Mouse (Mus musculus) layer of hippocampus, adult 9-11 months (tissue): Measurements from ENCODE around the gene Gata5.

Experiments used
- DNase-seq: peaks from one replicate; pipeline ENCODE4 v3.0.0; 2022

Gata5 gene

GRCm38 (mm10) chr2:180334551-180334986 lies at the start of gene Gata5:
TSS of gene Gata5 (minus strand) at chr2:180334699.
- DNase-seq: no peak

- DNase-seq: no peak
Measured at GRCm38 (mm10) chr2:180376730-180377129, 42.2 kb upstream of the Gata5 start.

GRCm38 (mm10) chr2:180373256-180373655 lies 38.8 kb upstream of the Gata5 start:
- no peak for DNase-seq

GRCm38 (mm10) chr2:180368359-180368758 lies 33.9 kb upstream of the Gata5 start:
- DNase-seq: no peak

GRCm38 (mm10) chr2:180367350-180367749 lies 32.9 kb upstream of the Gata5 start:
- DNase-seq: no peak

GRCm38 (mm10) chr2:180363434-180363720 lies 28.9 kb upstream of the Gata5 start:
- no peak for DNase-seq

GRCm38 (mm10) chr2:180362585-180363433 lies 28.3 kb upstream of the Gata5 start:
- no peak for DNase-seq

- DNase-seq: peak; percentile 17
Measured at GRCm38 (mm10) chr2:180359062-180359461, 24.6 kb upstream of the Gata5 start.

GRCm38 (mm10) chr2:180353338-180353737 lies 18.8 kb upstream of the Gata5 start:
- DNase-seq: peak; percentile 21

GRCm38 (mm10) chr2:180350700-180351099 lies 16.2 kb upstream of the Gata5 start:
- no peak for DNase-seq

GRCm38 (mm10) chr2:180346820-180347497 lies 12.5 kb upstream of the Gata5 start:
- DNase-seq: peak; percentile 72

GRCm38 (mm10) chr2:180343092-180343491 lies 8.6 kb upstream of the Gata5 start:
- DNase-seq: no peak

GRCm38 (mm10) chr2:180342189-180342588 lies 7.7 kb upstream of the Gata5 start:
- no peak for DNase-seq

GRCm38 (mm10) chr2:180341229-180341628 lies 6.7 kb upstream of the Gata5 start:
- DNase-seq: no peak

- no peak for DNase-seq
Measured at GRCm38 (mm10) chr2:180339886-180340285, 5.4 kb upstream of the Gata5 start.

- DNase-seq: no peak
Measured at GRCm38 (mm10) chr2:180333778-180334550, 535 bp downstream of the Gata5 start.

GRCm38 (mm10) chr2:180329466-180329865 lies 5.0 kb downstream of the Gata5 start:
- no peak for DNase-seq

GRCm38 (mm10) chr2:180322674-180323355 lies 11.7 kb downstream of the Gata5 start:
- no peak for DNase-seq

- no peak for DNase-seq
Measured at GRCm38 (mm10) chr2:180320216-180320615, 14.3 kb downstream of the Gata5 start.

GRCm38 (mm10) chr2:180317591-180317990 lies 16.9 kb downstream of the Gata5 start:
- no peak for DNase-seq

- no peak for DNase-seq
Measured at GRCm38 (mm10) chr2:180314292-180314691, 20.2 kb downstream of the Gata5 start.

GRCm38 (mm10) chr2:180311147-180311546 lies 23.4 kb downstream of the Gata5 start:
- no peak for DNase-seq

GRCm38 (mm10) chr2:180307680-180308079 lies 26.8 kb downstream of the Gata5 start:
- no peak for DNase-seq
